ENCODE assay signal across 17 mouse cellular contexts in genomic region chr8:114927412-114927811, GRCm38 (mm10).
DNase-seq lines count a peak whose midpoint lies in the region; ATAC-seq and TF ChIP-seq lines count a peak whose summit lies in the region.
"Had no signal": no experiment of that assay in that cellular context is flagged by ENCODE, and none has a peak within 500 bp of the region (broad histone marks: within the 10 kb centered on the region; RNA-seq: fewer than 3 reads in every experiment).

No protein-coding gene starts in this region.

- no peak for TF ChIP-seq EP300 in lung, postnatal 0 days (IDR thresholded peaks at IDR 0.05)

- H3K9me3 ChIP-seq in intestine, embryonic 15.5 days, result no peaks in the 10 kb centered on the region
- H3K9me3 ChIP-seq in intestine, postnatal 0 days (ENCODE audit: control insufficient read depth), result no peaks in the 10 kb centered on the region
- no peaks in the 10 kb centered on the region for H3K9me3 ChIP-seq in forebrain, embryonic 11.5 days (ENCODE audit: control insufficient read depth, low read length)
- H3K9me3 ChIP-seq in lung, postnatal 0 days (ENCODE audit: low read length), result no peaks in the 10 kb centered on the region
- H3K9me3 ChIP-seq: heart, embryonic 12.5 days; midbrain, embryonic 12.5 days had no signal

- no peak overlapping the region for H3K9ac ChIP-seq in intestine, embryonic 15.5 days
- H3K9ac ChIP-seq in intestine, postnatal 0 days (ENCODE audit: low read depth, low read length), result no peak overlapping the region
- no peak overlapping the region for H3K9ac ChIP-seq in forebrain, embryonic 11.5 days (ENCODE audit: low read length)
- H3K9ac ChIP-seq in lung, postnatal 0 days (replicated peaks; ENCODE audit: low read depth), result no peak overlapping the region
- H3K9ac ChIP-seq: heart, embryonic 12.5 days; midbrain, embryonic 12.5 days had no signal

- peaks cover 16% of the 10 kb centered on the region; the same call in 1 of the 2 replicates for H3K4me1 ChIP-seq in intestine, embryonic 15.5 days (replicated peaks)
- H3K4me1 ChIP-seq in intestine, postnatal 0 days (replicated peaks; ENCODE audit: control insufficient read depth, insufficient read depth, low read length), result no peaks in the 10 kb centered on the region
- peaks cover 5% of the 10 kb centered on the region; the same call in 1 of the 2 replicates for H3K4me1 ChIP-seq in forebrain, embryonic 11.5 days (replicated peaks; ENCODE audit: control insufficient read depth, insufficient read depth, low read length)
- H3K4me1 ChIP-seq in lung, postnatal 0 days (ENCODE audit: insufficient read depth, low read depth, low read length), result no peaks in the 10 kb centered on the region

- ATAC-seq in intestine, embryonic 15.5 days, result peak; percentile 77
- ATAC-seq in intestine, postnatal 0 days, result peak; percentile 46
- no peak for ATAC-seq in forebrain, embryonic 11.5 days (replicated peaks; ENCODE audit: low FRiP score)
- ATAC-seq in lung, postnatal 0 days, result no peak

- peak overlapping the region; percentile 34 for H3K4me2 ChIP-seq in intestine, embryonic 15.5 days (replicated peaks)
- peak overlapping the region; percentile 48 for H3K4me2 ChIP-seq in intestine, postnatal 0 days (replicated peaks; ENCODE audit: low read depth)
- H3K4me2 ChIP-seq in forebrain, embryonic 11.5 days (ENCODE audit: low read depth, low read length, severe bottlenecking), result no peak overlapping the region
- no peak overlapping the region for H3K4me2 ChIP-seq in lung, postnatal 0 days (replicated peaks; ENCODE audit: low read depth, low read length)
- H3K4me2 ChIP-seq: heart, embryonic 12.5 days; midbrain, embryonic 12.5 days had no signal

- peak; percentile 16 to 30 for DNase-seq in kidney, postnatal 36 days
- peak; percentile 25 for DNase-seq in mesoderm, embryonic 11.5 days (ENCODE audit: low read depth, low spot score)
- DNase-seq in forebrain, embryonic 11.5 days (ENCODE audit: low spot score), result no peak
- no peak for DNase-seq in layer of hippocampus, adult 8-10 months (ENCODE audit: low spot score in 2 of 2)
- DNase-seq in lung, postnatal 0 days (ENCODE audit: low spot score), result no peak
- DNase-seq: cerebellum, adult 9-11 months; gastrocnemius, postnatal 36 days; heart, postnatal 36 days; lung, postnatal 36 days; right cerebral cortex, postnatal 14 days; thymus, adult 2 months had no signal

- H3K36me3 ChIP-seq in intestine, embryonic 15.5 days, result no peaks in the 10 kb centered on the region
- H3K36me3 ChIP-seq in intestine, postnatal 0 days (ENCODE audit: control insufficient read depth, insufficient read depth), result no peaks in the 10 kb centered on the region
- H3K36me3 ChIP-seq in forebrain, embryonic 11.5 days (ENCODE audit: control insufficient read depth, insufficient read depth, low read length), result no peaks in the 10 kb centered on the region
- no peaks in the 10 kb centered on the region for H3K36me3 ChIP-seq in lung, postnatal 0 days (ENCODE audit: insufficient read depth, low read length)
- H3K36me3 ChIP-seq: heart, embryonic 12.5 days; midbrain, embryonic 12.5 days had no signal

- 29% methylated on average over 8 of the region's 8 CpGs for WGBS in intestine, embryonic 15.5 days
- 24% methylated on average over 8 of the region's 8 CpGs for WGBS in intestine, postnatal 0 days
- WGBS in forebrain, embryonic 11.5 days, result 83% methylated on average over 8 of the region's 8 CpGs
- WGBS in lung, postnatal 0 days, result 32% methylated on average over 8 of the region's 8 CpGs

- no peak overlapping the region for H3K4me3 ChIP-seq in intestine, embryonic 15.5 days (replicated peaks)
- no peak overlapping the region for H3K4me3 ChIP-seq in intestine, postnatal 0 days (ENCODE audit: low read depth, low read length)
- no peak overlapping the region for H3K4me3 ChIP-seq in forebrain, embryonic 11.5 days (ENCODE audit: low read depth, low read length)
- no peak overlapping the region for H3K4me3 ChIP-seq in lung, postnatal 0 days (ENCODE audit: low read depth, low read length)
- H3K4me3 ChIP-seq: erythroblast, embryonic 14.5 days; heart, embryonic 12.5 days; layer of hippocampus, adult 2 months; midbrain, embryonic 12.5 days had no signal

- no peak overlapping the region for H3K27ac ChIP-seq in intestine, embryonic 15.5 days
- H3K27ac ChIP-seq in intestine, postnatal 0 days (ENCODE audit: low read depth, low read length), result no peak overlapping the region
- H3K27ac ChIP-seq in forebrain, embryonic 11.5 days (ENCODE audit: low read depth, low read length), result no peak overlapping the region
- no peak overlapping the region for H3K27ac ChIP-seq in lung, postnatal 0 days (ENCODE audit: low read length)
- H3K27ac ChIP-seq: layer of hippocampus, adult 2 months; midbrain, embryonic 12.5 days had no signal

- TF ChIP-seq CTCF in intestine, postnatal 0 days (IDR thresholded peaks at IDR 0.05; ENCODE audit: low read depth), result no peak
- no peak for TF ChIP-seq CTCF in lung, postnatal 0 days (IDR thresholded peaks at IDR 0.05)

- H3K27me3 ChIP-seq in intestine, embryonic 15.5 days (replicated peaks), result no peaks in the 10 kb centered on the region
- H3K27me3 ChIP-seq in intestine, postnatal 0 days (replicated peaks; ENCODE audit: control insufficient read depth, insufficient read depth, low read length), result no peaks in the 10 kb centered on the region
- H3K27me3 ChIP-seq in forebrain, embryonic 11.5 days (ENCODE audit: control insufficient read depth, insufficient read depth, low read length), result no peaks in the 10 kb centered on the region
- no peaks in the 10 kb centered on the region for H3K27me3 ChIP-seq in lung, postnatal 0 days (replicated peaks; ENCODE audit: insufficient read depth, low read length)

Comparison
In these comparisons a context has a peak if more than half of its experiments do, and no peak if none do; other contexts are left out.
1. ATAC-seq: peak in intestine, embryonic 15.5 days (single experiment) and intestine, postnatal 0 days (single experiment); none in forebrain, embryonic 11.5 days (single experiment) and lung, postnatal 0 days (single experiment).
2. H3K4me2 ChIP-seq: peak in intestine, embryonic 15.5 days (single experiment) and intestine, postnatal 0 days (single experiment); none in forebrain, embryonic 11.5 days (single experiment) and lung, postnatal 0 days (single experiment).
3. DNase-seq: peak in kidney, postnatal 36 days (2 of 2) and mesoderm, embryonic 11.5 days (single experiment); none in forebrain, embryonic 11.5 days (single experiment), layer of hippocampus, adult 8-10 months (0 of 2) and lung, postnatal 0 days (single experiment).